Mouse (Mus musculus) stomach, embryonic 14.5 days (tissue): Measurements from ENCODE around the gene Gm2a. TPM values are rescaled to one million over a fixed set of nuclear protein-coding genes. Genes with fewer than 3 reads are reported as not detected.

Source experiments
- ATAC-seq: fragments of 200-750 bp; cut with Nextera tagmentation; 2 replicates; pipeline ENCODE4 v1.8.0; 2017; ENCODE audit warnings: low read depth, moderate TSS enrichment; ENCODE audit not compliant: insufficient number of reproducible peaks, insufficient read depth, low FRiP score
- H3K27ac ChIP-seq: fragments of 300-500 bp; sonication (generic); 2 replicates; pipeline ENCODE4 v1.5.1; 2014; ENCODE audit warnings: mild to moderate bottlenecking, low read length, moderate library complexity, mixed read lengths
- H3K27me3 ChIP-seq: fragments of 300-500 bp; sonication (generic); 2 replicates; pipeline ENCODE4 v1.6.1; 2014; ENCODE audit warnings: low read length, control low read depth, mixed read lengths; ENCODE audit not compliant: control insufficient read depth, insufficient read depth
- H3K36me3 ChIP-seq: fragments of 300-500 bp; sonication (generic); 2 replicates; pipeline ENCODE4 v1.6.1; 2014; ENCODE audit warnings: mild to moderate bottlenecking, control low read depth, low read length, moderate library complexity, mixed read lengths; ENCODE audit not compliant: control insufficient read depth, insufficient read depth
- H3K4me1 ChIP-seq: fragments of 300-500 bp; sonication (generic); 2 replicates; pipeline ENCODE4 v1.6.1; 2014; ENCODE audit warnings: low read length, control low read depth, mixed read lengths; ENCODE audit not compliant: control insufficient read depth, insufficient read depth
- H3K4me2 ChIP-seq: fragments of 300-500 bp; sonication (generic); replicated peaks from 2 replicates; pipeline ENCODE4 v1.6.1; 2014; ENCODE audit warnings: low read depth, low read length, control low read depth
- H3K4me3 ChIP-seq: fragments of 300-500 bp; sonication (generic); 2 replicates; pipeline ENCODE4 v1.5.1; 2014; ENCODE audit warnings: low read depth, low read length, control low read depth
- H3K9ac ChIP-seq: fragments of 300-500 bp; sonication (generic); replicated peaks from 2 replicates; pipeline ENCODE4 v1.6.1; 2014; ENCODE audit warnings: low read depth, mild to moderate bottlenecking, control low read depth, low read length, moderate library complexity, mixed read lengths
- H3K9me3 ChIP-seq: fragments of 300-500 bp; sonication (generic); 2 replicates; pipeline ENCODE4 v1.6.1; 2016; ENCODE audit warnings: low read depth, low read length, control low read depth; ENCODE audit not compliant: control insufficient read depth
- WGBS: fragments of 180-500 bp; shearing (Covaris S2); extraction: QIAGEN DNeasy Blood & Tissue Kit; methylation state at CpG from one replicate; pipeline ENCODE4 v1.1.7; 2014; 5-methylcytosine and 5-hydroxymethylcytosine counted together
- polyA plus RNA-seq: library from polyadenylated mRNA; unstranded; fragments of >200 nt; fragmentation: Nextera tagmentation; extraction: Ambion mirVana; gene quantifications from 2 replicates; pipeline ENCODE4 v1.2.1, GENCODE M21; 2014

Gene Gm2a
- polyA plus RNA-seq, 1 experiment from 2014 or later, result 23.3 TPM

DNA sequence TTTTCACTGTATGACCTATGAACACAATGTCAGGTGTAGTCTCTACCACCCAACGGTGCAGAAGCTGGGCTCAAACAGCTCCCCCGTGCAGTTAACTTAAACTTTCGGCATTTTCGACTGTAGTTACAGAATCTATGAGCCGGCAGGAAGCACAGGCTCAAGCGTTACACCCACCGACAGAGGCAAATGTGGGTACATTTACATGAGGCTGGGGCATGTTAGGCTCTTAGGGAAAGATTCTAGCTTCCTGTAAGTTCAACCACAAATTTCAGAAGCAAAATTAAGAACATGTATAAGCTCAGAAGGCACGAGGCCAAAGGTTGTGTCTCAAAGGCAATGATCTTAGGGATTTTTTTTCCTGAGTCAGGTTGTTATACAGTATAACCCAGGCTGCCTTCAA, 25.4 kb upstream of the Gm2a start:
- Histone ChIP-seq H3K27me3 (no peaks in the 10 kb centered on the region), H3K36me3 (no peaks in the 10 kb centered on the region), H3K9ac (no peak overlapping the region), H3K4me3 (no peak overlapping the region), H3K27ac (no peak overlapping the region), H3K9me3 (no peaks in the 10 kb centered on the region), H3K4me1 (no peaks in the 10 kb centered on the region; the same call in 1 of the 2 replicates), H3K4me2 (no peak overlapping the region)
- WGBS, result 80% methylated on average over 8 of the region's 8 CpGs
- no peak for ATAC-seq

DNA sequence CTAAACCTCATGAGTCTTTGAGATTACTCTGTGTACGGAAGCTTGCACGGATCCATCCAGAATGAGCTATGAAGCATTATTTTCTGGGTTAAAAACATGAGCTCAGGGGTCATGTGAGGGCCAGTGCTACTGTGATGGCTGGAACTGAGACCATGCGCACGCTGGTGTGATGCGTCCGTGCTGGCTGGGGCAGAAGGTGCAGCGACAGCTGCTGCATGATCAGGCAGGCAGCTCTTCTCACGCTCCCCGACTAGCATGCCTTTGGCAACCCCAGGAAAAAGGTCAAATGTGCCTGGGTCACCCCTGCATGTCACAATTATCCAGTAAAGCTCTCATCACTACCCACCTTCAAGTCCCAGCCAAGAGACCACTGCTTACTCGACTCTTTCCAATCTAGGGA, 24.7 kb upstream of the Gm2a start:
- H3K36me3 ChIP-seq, result no peaks in the 10 kb centered on the region
- H3K4me1 ChIP-seq, result peaks cover 4% of the 10 kb centered on the region; the same call in 1 of the 2 replicates
- no peak overlapping the region for H3K27ac ChIP-seq
- H3K9ac ChIP-seq, result no peak overlapping the region
- WGBS, result 55% methylated on average over 10 of the region's 10 CpGs
- ATAC-seq, result no peak
- no peaks in the 10 kb centered on the region for H3K27me3 ChIP-seq
- no peaks in the 10 kb centered on the region for H3K9me3 ChIP-seq
- H3K4me2 ChIP-seq, result no peak overlapping the region
- H3K4me3 ChIP-seq, result no peak overlapping the region

DNA sequence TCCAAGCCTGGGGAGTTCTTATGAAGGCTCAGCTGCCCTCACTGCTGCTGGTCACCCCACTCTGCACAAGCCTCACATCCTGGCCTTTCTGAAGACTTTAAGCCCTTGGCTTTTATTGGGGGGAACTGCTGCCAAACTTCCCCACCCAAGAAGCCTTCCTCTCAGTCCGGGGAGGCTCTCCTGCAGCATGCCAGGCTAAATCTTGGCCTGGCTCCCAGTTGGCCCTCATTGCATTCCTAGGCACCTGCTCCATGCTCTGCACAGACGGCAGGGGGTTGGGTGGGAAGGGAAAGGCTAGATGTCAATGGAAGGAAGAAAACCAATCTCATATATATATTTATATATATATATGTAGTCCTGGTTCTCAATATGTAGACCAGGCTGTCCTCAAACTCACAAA, 22.3 kb upstream of the Gm2a start:
- Histone ChIP-seq H3K27ac (no peak overlapping the region), H3K4me1 (peaks cover 5% of the 10 kb centered on the region; the same call in 1 of the 2 replicates), H3K4me3 (no peak overlapping the region), H3K36me3 (no peaks in the 10 kb centered on the region), H3K9me3 (no peaks in the 10 kb centered on the region), H3K27me3 (no peaks in the 10 kb centered on the region), H3K4me2 (no peak overlapping the region), H3K9ac (no peak overlapping the region)
- 65% methylated on average over 2 of the region's 2 CpGs for WGBS
- ATAC-seq, result no peak

DNA sequence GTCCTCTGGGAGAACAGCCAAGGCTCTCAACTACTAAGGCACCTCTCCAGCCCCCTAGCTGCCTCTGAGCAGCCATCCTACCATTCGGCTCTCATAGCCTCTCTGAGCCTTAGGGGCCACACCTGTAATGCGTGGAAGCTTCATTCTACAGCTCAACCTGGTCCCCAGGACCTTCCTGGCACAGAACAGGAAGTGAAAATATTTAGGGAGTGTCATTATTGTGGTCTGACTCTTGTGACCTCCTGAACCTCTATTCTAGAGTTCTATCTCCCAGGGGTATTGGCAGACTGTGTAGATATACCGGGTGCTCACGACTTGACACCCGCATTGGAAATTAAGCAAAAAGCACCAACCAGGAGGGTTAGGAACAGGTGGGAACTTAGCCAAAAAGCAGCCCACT, 21.7 kb upstream of the Gm2a start:
- Histone ChIP-seq H3K4me3 (no peak overlapping the region), H3K27ac (no peak overlapping the region), H3K9ac (no peak overlapping the region), H3K27me3 (no peaks in the 10 kb centered on the region), H3K4me1 (peaks cover 5% of the 10 kb centered on the region; the same call in 1 of the 2 replicates), H3K4me2 (no peak overlapping the region), H3K9me3 (no peaks in the 10 kb centered on the region), H3K36me3 (no peaks in the 10 kb centered on the region)
- ATAC-seq, result no peak
- 85% methylated on average over 5 of the region's 5 CpGs for WGBS

DNA sequence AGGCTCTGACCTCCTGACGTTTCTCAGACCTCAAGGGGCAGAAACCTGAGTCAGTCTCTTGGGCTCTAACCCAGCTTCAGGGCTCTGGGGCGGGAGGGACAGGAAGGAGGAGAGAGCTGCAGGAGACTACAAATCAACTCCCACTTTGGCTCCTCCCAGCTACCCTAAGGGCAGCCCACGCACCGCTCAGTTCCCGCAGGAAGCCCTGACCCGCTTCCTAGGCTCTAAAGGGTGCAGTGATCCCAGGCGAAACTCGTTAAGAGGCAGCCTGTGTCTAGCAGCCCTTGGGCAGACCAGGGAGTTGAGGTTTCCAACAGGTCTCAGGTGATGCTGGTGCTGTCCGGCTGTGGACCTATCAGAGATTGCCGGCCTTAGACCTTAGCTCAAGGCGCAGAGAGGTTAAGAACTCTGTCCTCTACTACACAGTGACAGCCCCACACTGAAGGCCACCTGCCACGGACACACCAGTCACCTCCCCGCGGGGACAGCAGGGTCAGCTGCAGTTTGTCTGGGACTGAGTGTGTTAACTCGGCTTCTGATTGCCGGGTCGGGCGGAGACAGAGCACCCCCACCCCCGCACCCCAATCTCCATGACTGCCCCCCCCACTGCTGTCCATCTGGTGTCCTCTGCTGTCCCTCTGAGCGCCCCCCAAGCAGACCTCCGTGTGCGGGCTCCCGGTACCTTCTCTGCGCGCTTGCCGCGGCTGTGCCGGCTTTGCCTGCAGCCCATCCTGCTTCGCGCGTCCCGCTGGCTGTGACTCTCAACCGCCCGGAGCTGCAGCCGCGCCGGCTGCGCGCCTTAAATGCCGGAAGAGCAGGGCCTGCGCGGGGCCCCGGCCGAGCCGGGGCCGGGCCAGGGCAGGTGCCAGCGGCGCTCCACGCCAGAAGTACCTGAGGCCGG, 20.3 kb upstream of the Gm2a start, which contains the start of gene Ccdc69:
Gene Ccdc69 (minus strand): TSS at position 801 of the 901 bp plus-strand sequence.
- WGBS, result under 1% methylated on average over 50 of the region's 50 CpGs
- Histone ChIP-seq H3K4me1 (peaks cover 5% of the 10 kb centered on the region; the same call in 1 of the 2 replicates), H3K27ac (no peak within 1 kb of the TSS), H3K27me3 (no peaks in the 10 kb centered on the region), H3K4me3 (peak within 1 kb of the TSS; percentile 44), H3K9ac (peak within 1 kb of the TSS; percentile 34; the same call in 1 of the 2 replicates), H3K9me3 (no peaks in the 10 kb centered on the region), H3K36me3 (no peaks in the 10 kb centered on the region), H3K4me2 (peak within 1 kb of the TSS; percentile 88)
- ATAC-seq, result peak; percentile 67; the same call in 1 of the 2 replicates

DNA sequence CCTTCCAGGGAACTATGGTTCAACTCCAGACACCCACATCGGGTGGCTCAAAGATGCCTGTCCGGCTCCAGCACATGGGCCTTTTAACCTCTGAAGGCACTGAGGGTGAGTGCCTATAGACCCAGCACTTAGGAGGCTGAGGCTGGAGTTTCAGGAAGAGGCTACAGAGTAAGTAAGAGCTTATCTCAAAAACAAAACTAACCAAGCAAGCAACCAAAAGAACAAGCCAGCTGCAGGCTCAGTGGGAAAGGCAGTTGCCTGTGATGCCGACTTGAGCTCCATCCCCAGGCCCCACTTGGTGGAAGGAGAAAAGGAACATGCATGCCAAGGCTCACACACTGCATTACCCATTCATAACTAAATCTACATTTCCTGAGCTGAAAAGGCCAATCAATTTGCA, 19.4 kb upstream of the Gm2a start:
- H3K4me1 ChIP-seq, result peaks cover 5% of the 10 kb centered on the region; the same call in 1 of the 2 replicates
- no peaks in the 10 kb centered on the region for H3K27me3 ChIP-seq
- no peaks in the 10 kb centered on the region for H3K9me3 ChIP-seq
- peak overlapping the region; percentile 88 for H3K4me2 ChIP-seq
- no peak overlapping the region for H3K27ac ChIP-seq
- peak overlapping the region; percentile 44; the same call in 1 of the 2 replicates for H3K4me3 ChIP-seq
- no peak overlapping the region for H3K9ac ChIP-seq
- ATAC-seq, result no peak
- no peaks in the 10 kb centered on the region for H3K36me3 ChIP-seq
- 57% methylated on average over 3 of the region's 3 CpGs for WGBS

DNA sequence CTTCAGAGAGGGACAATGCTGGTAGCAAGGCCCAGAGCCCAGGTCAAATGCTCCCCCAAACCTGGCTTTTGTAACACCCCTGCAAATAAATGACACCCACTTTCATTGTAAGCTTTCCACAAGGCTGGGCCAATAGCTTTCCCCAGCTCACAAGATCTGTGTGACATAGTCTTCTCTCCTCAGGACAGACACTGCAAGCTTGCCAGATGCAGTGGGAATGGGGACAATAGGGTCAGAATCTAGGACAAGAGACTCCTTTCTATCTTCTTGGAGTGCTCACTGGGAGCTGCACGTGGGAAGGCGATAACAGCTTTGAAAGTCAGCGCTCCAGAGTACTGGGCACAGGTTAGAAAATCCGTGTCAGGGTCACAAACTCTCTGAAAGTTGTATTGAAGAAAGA, 18.7 kb upstream of the Gm2a start:
- Histone ChIP-seq H3K4me1 (peaks cover 5% of the 10 kb centered on the region; the same call in 1 of the 2 replicates), H3K9me3 (no peaks in the 10 kb centered on the region), H3K4me3 (no peak overlapping the region), H3K4me2 (no peak overlapping the region), H3K27me3 (no peaks in the 10 kb centered on the region), H3K27ac (no peak overlapping the region), H3K36me3 (no peaks in the 10 kb centered on the region), H3K9ac (no peak overlapping the region)
- WGBS, result 87% methylated on average over 4 of the region's 4 CpGs
- ATAC-seq, result no peak

DNA sequence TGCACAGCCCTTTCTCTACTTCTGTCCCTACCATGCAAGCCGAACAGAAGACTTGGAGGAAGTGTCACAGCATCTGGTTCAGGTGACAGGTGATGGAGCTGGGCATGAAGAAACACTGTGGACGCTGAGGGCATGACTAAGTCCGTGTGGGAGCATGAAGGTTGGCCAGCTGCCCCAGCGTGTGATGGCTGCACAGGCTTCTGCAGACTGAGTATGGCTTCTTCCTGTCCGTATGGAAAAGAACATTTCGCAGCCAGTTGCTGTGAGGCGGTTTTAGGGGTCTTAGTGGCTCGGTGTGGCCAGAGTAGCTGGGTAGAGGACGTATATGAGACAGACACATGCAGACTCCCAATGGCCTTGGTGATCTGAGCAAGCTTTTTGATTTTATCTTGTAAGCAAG, 16.7 kb upstream of the Gm2a start:
- Histone ChIP-seq H3K4me2 (no peak overlapping the region), H3K9ac (no peak overlapping the region), H3K4me1 (peaks cover 5% of the 10 kb centered on the region; the same call in 1 of the 2 replicates), H3K36me3 (no peaks in the 10 kb centered on the region), H3K4me3 (no peak overlapping the region), H3K27me3 (no peaks in the 10 kb centered on the region), H3K27ac (no peak overlapping the region), H3K9me3 (no peaks in the 10 kb centered on the region)
- 91% methylated on average over 9 of the region's 9 CpGs for WGBS
- no peak for ATAC-seq
